Mouse (Mus musculus) left cerebral cortex, adult 8-10 months (tissue): ENCODE measurements around the gene BC107364. TPM values are rescaled to one million over a fixed set of nuclear protein-coding genes. Genes with fewer than 3 reads are reported as not detected.
"Not testable (repeated sequence)": the region's sequence is repeated elsewhere in the genome, so short reads cannot be mapped to it uniquely, and the experiment has no call there.

Experiments
- DNase-seq, 2 experiments: peaks; one replicate each; pipeline ENCODE4 v3.0.0; 2022; ENCODE audit warnings: low spot score in 2 of 2
- total RNA-seq, 4 experiments: library from RNA; stranded (reverse); gene quantifications; 2 replicates each; pipeline ENCODE4 v1.2.4; 2022

BC107364 gene
- total RNA-seq, 4 experiments from 2014 or later, result not detected

DNA sequence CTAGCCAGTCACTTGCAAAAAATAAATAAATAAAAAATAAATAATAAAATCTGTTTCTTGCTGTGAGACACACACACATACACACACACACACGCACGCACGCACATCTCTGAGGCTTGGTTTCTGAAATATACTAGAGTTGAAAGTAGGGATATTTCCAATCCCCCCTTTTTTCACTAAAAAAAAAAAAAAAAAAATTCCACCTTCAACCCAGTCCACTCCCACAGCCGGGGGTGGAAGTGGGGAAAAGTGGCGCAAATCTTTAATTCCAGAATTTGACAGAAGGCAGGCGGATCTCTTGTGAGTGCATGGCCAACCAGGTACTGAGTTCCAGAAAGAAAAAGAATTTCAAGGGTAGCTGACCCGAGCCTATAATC is 37.2 kb downstream of the BC107364 start:
- no peak for DNase-seq

DNA sequence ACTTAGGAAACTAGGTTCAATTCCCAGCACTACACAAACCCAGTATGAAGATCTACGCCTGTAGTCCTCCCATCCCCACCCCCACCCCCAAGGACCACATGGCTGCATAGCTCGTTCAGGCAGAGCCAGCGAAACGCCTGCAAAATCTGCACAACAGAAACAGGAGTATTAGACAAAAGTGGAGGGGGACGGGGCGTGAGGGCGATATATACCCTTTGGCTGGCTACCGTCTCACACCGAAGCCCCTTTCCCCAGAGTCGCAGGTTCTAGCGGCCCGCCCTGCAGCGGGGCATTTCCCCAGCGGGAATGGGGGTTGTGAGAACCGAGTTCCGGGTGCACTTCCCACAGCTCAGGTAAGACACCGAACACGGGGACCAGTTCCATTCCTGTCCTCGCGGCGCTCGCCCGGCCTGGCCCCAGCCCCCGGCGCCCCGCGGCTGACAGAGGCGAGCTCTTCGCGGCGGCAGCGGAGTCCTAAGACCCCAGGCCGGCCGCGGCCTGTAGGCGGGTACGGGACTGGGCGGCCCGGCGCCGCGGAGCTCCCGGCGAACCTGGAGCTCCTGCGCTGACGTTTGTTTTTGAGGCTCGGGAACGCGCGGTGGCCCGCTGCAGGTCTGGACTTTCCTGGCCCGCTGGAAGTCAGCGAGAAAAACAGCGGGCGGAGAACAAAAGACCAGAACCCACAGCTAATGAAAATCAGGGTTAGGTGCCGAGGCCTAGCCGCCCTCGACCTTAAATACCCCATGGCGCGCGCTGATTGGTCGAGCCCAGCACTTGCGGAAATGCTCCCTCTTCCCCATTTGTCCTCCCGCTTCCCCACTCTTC is 37.8 kb downstream of the BC107364 start:
- DNase-seq, result peak in 1 of 2 experiments; percentile 15

DNA sequence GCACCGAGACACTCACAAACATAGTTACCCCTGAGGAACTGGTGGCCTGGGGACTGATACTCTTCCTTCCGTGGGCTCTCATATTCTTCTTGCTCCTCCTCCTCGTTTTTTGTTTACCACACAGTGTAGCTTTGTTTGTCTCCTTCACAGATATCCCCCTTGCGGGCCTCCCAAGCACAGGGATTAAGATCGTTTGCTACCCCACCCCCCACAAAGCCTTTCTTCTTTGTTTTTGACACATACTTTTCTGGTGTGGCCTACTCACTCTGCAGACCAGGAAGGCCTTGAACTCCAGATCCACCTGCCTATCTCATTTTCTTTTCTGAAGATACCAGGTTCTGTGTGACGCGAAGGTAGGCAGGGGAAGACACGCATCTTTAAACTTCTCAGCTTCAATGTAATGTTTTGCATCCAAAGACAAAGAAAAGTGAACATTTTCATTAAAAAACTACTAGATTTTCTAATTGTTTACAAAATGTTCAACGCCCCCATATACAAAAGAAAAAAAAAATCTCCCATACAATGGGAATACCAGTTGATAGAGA is 38.5 kb downstream of the BC107364 start:
- DNase-seq, result no peak

DNA sequence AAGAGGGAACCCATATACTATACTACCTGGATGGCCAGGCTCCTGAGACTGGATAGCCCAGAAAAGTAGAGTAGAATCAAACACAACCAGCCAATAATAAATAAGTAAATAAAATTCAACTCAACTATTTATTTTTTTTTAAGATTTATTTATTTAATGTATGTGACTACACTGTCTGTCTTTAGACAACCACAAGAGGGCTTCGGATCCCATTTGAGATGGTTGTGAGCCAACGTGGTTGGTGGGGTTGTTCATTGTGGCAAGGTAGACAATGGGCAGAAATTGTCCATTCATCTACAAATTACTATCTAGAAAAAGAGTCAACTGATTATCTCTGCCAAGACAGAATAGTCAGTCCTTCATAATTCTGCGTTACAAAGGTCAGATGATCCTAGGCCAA is 40.3 kb downstream of the BC107364 start:
- no peak for DNase-seq

DNA sequence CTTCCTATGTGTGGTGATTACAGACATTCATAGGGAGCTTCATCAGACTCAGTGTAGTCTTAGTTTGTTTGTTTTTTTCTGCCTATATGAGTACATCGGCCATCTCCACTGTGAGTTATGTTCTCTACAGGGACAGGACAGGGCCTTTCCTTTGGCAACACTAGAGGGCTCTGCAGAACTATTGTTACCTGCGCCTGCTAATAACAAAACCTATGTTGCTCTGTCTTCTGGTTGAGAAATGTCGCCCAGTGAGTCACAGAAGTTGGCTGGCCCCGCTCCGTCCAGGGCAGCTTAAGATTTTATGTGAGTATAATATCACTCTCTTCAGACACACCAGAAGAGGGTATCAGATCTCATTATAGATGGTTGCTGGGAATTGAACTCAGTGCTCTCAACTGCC is 41.1 kb downstream of the BC107364 start:
- DNase-seq, result no peak

DNA sequence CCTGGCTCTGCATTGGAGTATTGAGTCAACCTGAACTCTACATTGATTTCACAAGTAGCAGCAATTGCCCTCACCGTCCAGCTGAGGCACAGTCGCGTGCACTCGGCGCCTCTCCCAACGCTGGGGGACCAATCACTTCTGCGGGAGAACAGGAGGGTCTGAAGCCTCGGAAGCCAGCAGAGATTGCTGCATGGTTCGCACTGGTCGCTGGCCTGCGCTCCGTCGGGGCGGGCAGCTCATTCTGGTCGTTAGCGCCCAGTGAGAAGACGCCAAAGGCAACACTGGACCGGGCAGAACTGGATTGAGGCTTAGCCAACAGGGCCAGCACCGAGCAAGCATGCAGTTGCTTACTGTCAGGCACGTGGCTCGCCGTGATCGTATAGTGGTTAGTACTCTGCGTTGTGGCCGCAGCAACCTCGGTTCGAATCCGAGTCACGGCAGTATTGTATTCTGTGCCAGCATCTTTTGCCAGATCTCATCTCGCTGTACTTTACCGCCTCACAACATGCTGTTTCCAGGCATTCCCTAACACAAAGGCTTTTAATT is 42.3 kb downstream of the BC107364 start:
- no peak for DNase-seq

DNA sequence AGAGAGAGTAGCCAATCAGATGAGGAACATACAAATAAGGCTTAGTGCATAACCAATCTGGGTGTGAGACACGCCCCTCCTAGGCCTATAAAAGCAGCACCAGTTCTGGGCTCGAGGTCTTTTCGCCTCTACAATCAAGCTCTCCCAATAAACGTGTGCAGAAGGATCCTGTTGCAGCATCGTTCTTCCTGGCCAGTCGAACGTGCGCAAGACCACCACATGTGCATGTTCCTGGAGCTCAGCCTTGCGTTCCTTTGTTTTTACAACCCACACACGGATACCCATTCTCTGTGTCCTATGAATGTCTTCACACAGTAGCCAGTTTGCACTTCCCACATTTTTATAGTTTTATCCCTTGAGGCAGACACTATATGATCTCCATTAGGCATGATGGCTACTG is 44.0 kb downstream of the BC107364 start:
- not testable (repeated sequence) for DNase-seq

DNA sequence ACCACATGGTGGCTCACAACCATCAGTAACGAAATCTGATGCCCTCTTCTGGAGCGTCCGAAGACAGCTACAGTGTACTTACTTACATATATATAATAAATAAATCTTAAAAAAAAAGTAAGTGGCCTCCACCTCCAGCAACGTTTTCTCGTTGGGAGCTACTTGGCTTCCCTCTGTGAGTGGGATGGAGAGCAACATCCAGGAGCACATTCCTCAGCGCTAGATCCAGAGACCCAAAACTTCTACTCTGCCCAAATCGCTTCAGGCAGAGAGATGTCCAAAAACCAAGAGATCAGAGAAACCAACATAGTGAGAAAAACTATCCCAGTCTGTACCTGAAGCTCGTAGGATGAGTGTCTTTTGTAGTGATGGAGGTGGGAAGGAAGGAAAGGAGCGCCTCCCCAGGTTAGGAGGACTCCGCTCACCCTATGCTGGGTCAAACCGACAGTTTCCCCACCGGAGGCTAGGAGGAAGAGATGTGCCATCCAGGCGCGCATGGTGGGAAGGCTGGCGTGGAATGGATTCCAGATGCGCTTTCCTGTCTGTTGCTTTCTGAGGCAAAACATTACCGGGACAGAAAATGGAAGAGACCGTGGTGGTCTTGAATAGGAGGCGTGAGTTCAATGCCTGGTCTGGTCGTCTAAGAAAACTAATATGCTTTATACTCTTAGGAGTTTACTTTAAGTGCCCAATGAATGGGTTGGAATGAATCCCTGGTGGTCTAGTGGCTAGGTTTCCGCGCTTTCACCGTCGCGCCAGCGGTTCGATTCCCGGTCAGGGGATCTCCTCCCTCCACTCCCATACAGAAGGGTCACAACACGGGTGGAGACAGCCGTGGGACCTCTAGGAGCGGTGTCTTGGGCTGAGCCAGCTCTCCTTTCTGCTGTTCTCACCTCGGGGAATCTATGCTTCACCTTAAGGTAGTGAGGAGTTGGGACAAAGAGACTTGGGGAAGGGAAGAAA is 46.3 kb downstream of the BC107364 start:
- no peak for DNase-seq

DNA sequence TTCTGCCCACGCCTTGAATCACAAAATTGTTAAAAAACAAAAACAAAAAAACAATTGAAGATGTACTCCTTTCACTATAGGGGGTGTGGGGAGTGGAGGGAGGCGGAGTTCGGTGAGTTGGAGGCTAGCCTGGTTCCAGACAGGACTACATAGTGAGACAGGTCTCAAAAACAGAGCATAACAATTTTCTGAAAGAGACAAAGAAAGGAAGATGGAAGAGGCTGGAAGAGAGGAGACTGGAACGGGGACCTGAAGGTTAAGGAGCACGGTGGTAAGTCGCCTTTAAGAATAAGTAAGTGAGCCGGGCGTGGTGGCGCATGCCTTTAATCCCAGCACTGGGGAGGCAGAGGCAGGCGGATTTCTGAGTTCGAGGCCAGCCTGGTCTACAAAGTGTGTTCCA is 47.1 kb downstream of the BC107364 start:
- no peak for DNase-seq

DNA sequence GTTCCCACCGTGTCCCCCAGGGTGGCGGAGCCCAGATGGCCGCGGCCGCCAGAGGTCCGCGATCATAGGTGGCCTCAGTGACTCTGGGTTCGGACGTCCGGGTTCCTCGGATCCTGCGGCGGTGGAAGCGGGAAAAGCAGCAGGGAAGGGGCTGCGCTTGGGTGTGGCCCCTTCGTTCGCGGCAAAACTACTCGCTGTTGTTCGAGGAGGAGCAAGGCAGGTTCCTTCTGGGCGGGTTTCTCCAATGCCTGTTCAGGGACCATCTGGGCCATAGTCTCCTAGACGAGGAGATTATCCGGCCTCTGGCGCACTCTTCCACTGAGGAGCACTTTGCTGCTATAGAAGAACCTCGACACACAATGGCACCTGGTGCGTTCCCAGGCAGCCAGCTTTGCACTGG is 47.7 kb downstream of the BC107364 start:
- no peak for DNase-seq

DNA sequence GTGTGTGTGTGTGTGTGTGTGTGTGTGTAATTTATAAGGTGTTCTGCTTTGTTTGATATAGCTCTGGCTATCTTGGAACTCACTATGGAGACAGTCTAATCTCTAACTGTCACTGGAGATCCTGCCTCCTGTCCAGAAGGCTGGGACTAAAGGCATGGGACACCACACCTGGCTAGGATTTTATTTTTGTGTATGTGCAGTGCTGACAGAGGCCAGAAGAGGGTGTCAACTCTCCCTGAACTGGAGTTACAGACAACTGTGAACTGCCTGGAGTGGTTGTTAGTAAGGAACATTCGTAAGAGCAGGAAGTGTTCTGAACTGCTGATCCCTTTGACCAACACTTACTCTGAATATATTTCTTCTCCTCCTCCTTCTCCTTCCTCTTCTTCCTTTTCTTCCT is 49.1 kb downstream of the BC107364 start:
- no peak for DNase-seq

DNA sequence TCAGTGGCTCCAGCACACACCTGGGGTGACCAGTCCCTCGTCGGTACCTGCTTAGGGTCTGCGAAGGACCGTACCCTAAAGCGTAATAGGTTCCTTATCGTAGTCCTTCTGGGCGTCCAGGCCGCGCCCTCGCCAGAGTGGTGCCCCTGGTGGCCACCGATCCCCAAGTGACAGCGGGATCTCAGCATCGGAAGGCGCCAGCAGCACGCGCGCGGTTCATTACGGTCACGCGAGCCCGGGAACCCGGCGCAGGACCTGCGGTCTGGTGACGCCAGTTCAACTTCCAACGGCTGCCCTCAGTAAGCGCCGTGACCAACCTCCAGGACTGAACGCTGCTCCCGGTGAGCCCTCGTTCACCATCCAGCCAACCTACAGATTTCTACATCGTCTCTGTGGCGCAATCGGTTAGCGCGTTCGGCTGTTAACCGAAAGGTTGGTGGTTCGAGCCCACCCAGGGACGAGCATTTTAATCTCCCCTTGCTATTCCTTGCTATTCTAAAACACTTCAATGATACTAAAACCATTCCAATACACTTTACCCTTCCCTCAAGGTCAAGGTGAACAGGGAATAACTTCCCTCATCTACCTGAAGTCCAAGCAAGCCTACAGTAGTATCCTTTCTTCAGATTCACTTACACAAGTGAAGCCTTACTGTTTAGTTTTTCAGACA is 50.1 kb downstream of the BC107364 start:
- DNase-seq, result no peak

DNA sequence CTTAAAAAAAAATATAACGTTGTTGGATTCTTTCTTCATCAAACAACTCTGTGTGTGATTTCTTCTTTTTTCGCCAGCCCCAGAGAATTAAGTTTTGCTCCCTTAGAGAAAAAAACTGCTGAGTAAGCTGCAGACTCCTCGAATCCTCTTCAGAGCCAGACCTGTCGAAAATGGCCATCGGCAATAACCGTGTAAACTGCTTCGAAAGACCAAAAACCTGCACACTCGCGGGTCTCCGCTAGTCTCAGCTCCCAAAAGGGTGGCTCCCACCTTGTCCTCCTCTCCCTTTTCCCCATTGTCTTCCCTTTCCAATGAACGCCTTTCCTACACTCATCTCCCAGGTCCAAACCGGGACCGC is 50.7 kb downstream of the BC107364 start:
- no peak for DNase-seq

DNA sequence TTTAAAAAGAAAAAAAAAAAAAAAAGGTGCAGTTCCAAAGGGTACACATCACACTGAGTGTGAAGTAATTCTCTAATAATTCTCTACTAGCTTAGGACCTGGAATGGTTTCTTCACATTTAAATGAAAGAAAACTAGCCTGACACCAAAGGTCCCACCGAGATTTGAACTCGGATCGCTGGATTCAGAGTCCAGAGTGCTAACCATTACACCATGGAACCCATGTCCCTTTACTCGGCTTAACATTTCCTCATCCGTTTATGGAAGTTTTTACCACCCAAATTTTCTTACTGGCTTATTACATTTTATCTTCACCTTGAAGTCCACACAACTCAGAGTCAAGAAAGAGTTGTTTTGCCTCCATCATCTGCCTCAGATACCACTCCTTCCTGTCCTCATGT is 53.2 kb downstream of the BC107364 start:
- no peak for DNase-seq

DNA sequence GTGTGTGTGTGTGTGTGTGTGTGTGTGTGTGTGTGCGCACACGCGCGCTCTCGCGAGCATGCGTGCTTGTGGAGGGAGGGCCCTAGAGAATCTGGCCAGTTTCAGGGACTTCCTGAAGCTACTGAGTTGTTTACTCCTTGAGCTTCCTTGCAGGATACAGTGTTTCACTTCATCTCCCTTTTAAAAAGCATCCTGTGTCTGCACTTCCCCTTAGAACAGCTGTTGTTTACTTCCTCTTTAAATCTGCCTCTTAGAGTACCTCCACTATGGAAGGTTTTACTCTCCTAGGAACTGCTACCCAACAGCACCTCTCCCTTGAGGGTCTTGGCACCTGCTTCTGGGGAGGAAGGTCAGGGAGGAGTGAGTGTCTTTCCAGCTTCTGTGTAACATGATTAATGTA is 55.2 kb downstream of the BC107364 start:
- DNase-seq, result no peak

DNA sequence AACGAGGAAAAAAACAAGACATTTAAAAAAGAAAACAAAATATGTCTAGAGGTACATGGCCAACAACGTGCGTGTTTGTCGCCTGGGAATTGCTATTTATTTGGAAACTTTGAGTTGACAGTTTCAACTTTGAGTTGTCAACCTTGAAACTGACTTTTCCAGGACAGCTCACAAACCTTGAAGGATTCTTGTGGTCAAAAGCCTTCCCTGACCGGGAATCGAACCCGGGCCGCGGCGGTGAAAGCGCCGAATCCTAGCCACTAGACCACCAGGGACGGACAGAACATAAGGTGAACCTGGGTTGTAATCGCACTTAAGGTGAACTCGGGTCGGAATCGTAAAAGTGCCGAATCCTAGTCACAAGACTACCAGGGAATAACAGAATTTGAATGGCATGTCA is 64.9 kb downstream of the BC107364 start:
- not testable (repeated sequence) for DNase-seq

Other genes starting within 250 kb of the BC107364 start
- gene Bola1, start 232.6 kb downstream of the BC107364 start, total RNA-seq, result 10 to 100 TPM; 14.9 to 20.7 (median 18.3) TPM
- 10 to 100 TPM; 11.1 to 15.2 (median 14.1) TPM for gene Hist2h2ab, start 232.4 kb downstream of the BC107364 start, total RNA-seq
- 10 to 100 TPM; 26.7 to 37.7 (median 31.8) TPM for gene Hist2h2ac, start 231.4 kb downstream of the BC107364 start, total RNA-seq
- 1 to 10 TPM; 4.9 to 7.1 (median 5.4) TPM for gene Hist2h2be, start 231.2 kb downstream of the BC107364 start, total RNA-seq
- 1 to 10 TPM; 1.1 to 4.8 (median 4.3) TPM for gene Hist2h3c2, start 213.2 kb downstream of the BC107364 start, total RNA-seq
- 100 to 1,000 TPM; 190 to 245 (median 229) TPM for gene Hist2h2aa2, start 212.0 kb downstream of the BC107364 start, total RNA-seq
- gene Hist2h2aa1, start 206.8 kb downstream of the BC107364 start, total RNA-seq, result 10 to 100 TPM in 2 of 4 experiments, 1 to 10 TPM in 2; 5.2 to 28.7 (median 10.2) TPM
- gene Hist2h3c1, start 205.6 kb downstream of the BC107364 start, total RNA-seq, result not detected
- gene Hist2h4, start 189.0 kb downstream of the BC107364 start, total RNA-seq, result 10 to 100 TPM; 27.2 to 32.5 (median 29.5) TPM
- gene Hist2h3b, start 183.7 kb downstream of the BC107364 start, total RNA-seq, result 10 to 100 TPM; 45.5 to 68.8 (median 61.8) TPM
- gene Hist2h2bb, start 182.6 kb downstream of the BC107364 start, total RNA-seq, result 100 to 1,000 TPM; 160 to 229 (median 192) TPM
- gene Fcgr1, start 158.3 kb downstream of the BC107364 start, total RNA-seq, result 1 to 10 TPM; 1.7 to 6.5 (median 3.5) TPM
- 1 to 10 TPM; 1.4 to 2.0 (median 1.7) TPM for gene Hfe2, start 72.9 kb upstream of the BC107364 start, total RNA-seq
- 10 to 100 TPM; 21.7 to 37.3 (median 26.8) TPM for gene Txnip, start 105.7 kb upstream of the BC107364 start, total RNA-seq
- gene Gm16253, start 124.7 kb upstream of the BC107364 start, total RNA-seq, result not detected
- gene Polr3gl, start 141.9 kb upstream of the BC107364 start, total RNA-seq, result 10 to 100 TPM; 22.8 to 26.6 (median 24.3) TPM
- 10 to 100 TPM; 60.4 to 65.0 (median 61.0) TPM for gene Ankrd34a, start 144.3 kb upstream of the BC107364 start, total RNA-seq
- 10 to 100 TPM; 20.3 to 22.9 (median 21.9) TPM for gene Lix1l, start 148.8 kb upstream of the BC107364 start, total RNA-seq
- gene Rbm8a, start 177.6 kb upstream of the BC107364 start, total RNA-seq, result 10 to 100 TPM; 41.8 to 56.2 (median 46.5) TPM
- gene Pex11b, start 183.1 kb upstream of the BC107364 start, total RNA-seq, result 10 to 100 TPM; 52.7 to 62.6 (median 54.3) TPM
- under 1 TPM in 3 of 4 experiments, not detected in 1; 0.11 to 0.51 (median 0.15) TPM for gene Gm42957, start 183.2 kb upstream of the BC107364 start, total RNA-seq
- gene Itga10, start 193.3 kb upstream of the BC107364 start, total RNA-seq, result 1 to 10 TPM in 3 of 4 experiments, under 1 TPM in 1; 0.97 to 2.0 (median 1.5) TPM
- 1 to 10 TPM; 7.2 to 9.0 (median 8.6) TPM for gene Ankrd35, start 217.8 kb upstream of the BC107364 start, total RNA-seq
- gene Pias3, start 244.1 kb upstream of the BC107364 start, total RNA-seq, result 10 to 100 TPM; 26.0 to 38.9 (median 31.5) TPM